Mouse (Mus musculus): ENCODE data around the gene Vmn2r110. TPM values are rescaled to one million over a fixed set of nuclear protein-coding genes. Genes with fewer than 3 reads are reported as not detected.

Gene Vmn2r110
- polyA plus RNA-seq (2015; fragmentation: Illumina TruSeq; extraction: RNeasy Lipid Tissue Mini Kit (QIAGEN cat#74804); ENCODE audit: low read depth, low replicate concordance), result not detected

GRCm38 (mm10) chr17:20596323-20596722 lies at the start of gene Vmn2r110:
TSS of gene Vmn2r110 (minus strand) at chr17:20596423.

GRCm38 (mm10) chr17:20624777-20625176 lies 28.6 kb upstream of the Vmn2r110 start, which contains the start of gene Fpr-rs3:
TSS of gene Fpr-rs3 (minus strand) at chr17:20624877.

GRCm38 (mm10) chr17:20564656-20565055 lies 31.6 kb downstream of the Vmn2r110 start, which contains the start of gene Vmn2r109:
TSS of gene Vmn2r109 (minus strand) at chr17:20564756.

Other genes starting within 250 kb of the Vmn2r110 start
- gene Vmn1r224, start 182.3 kb downstream of the Vmn2r110 start, polyA plus RNA-seq (2015; fragmentation: Illumina TruSeq; extraction: RNeasy Lipid Tissue Mini Kit (QIAGEN cat#74804); ENCODE audit: low read depth, low replicate concordance), result not detected
- gene Vmn2r108, start 115.1 kb downstream of the Vmn2r110 start, polyA plus RNA-seq (2015; fragmentation: Illumina TruSeq; extraction: RNeasy Lipid Tissue Mini Kit (QIAGEN cat#74804); ENCODE audit: low read depth, low replicate concordance), result not detected
- not detected for gene Vmn1r225, start 98.3 kb downstream of the Vmn2r110 start, polyA plus RNA-seq (2015; fragmentation: Illumina TruSeq; extraction: RNeasy Lipid Tissue Mini Kit (QIAGEN cat#74804); ENCODE audit: low read depth, low replicate concordance)
- not detected for gene Vmn2r109, start 31.7 kb downstream of the Vmn2r110 start, polyA plus RNA-seq (2015; fragmentation: Illumina TruSeq; extraction: RNeasy Lipid Tissue Mini Kit (QIAGEN cat#74804); ENCODE audit: low read depth, low replicate concordance)
- not detected for gene Fpr-rs3, start 28.5 kb upstream of the Vmn2r110 start, polyA plus RNA-seq (2015; fragmentation: Illumina TruSeq; extraction: RNeasy Lipid Tissue Mini Kit (QIAGEN cat#74804); ENCODE audit: low read depth, low replicate concordance)
- not detected for gene Vmn1r226, start 86.4 kb upstream of the Vmn2r110 start, polyA plus RNA-seq (2015; fragmentation: Illumina TruSeq; extraction: RNeasy Lipid Tissue Mini Kit (QIAGEN cat#74804); ENCODE audit: low read depth, low replicate concordance)
- gene Vmn1r227, start 133.4 kb upstream of the Vmn2r110 start, polyA plus RNA-seq (2015; fragmentation: Illumina TruSeq; extraction: RNeasy Lipid Tissue Mini Kit (QIAGEN cat#74804); ENCODE audit: low read depth, low replicate concordance), result not detected
- not detected for gene Vmn1r228, start 189.7 kb upstream of the Vmn2r110 start, polyA plus RNA-seq (2015; fragmentation: Illumina TruSeq; extraction: RNeasy Lipid Tissue Mini Kit (QIAGEN cat#74804); ENCODE audit: low read depth, low replicate concordance)
- gene Vmn1r229, start 215.1 kb upstream of the Vmn2r110 start, polyA plus RNA-seq (2015; fragmentation: Illumina TruSeq; extraction: RNeasy Lipid Tissue Mini Kit (QIAGEN cat#74804); ENCODE audit: low read depth, low replicate concordance), result not detected
- gene Vmn1r230, start 244.0 kb upstream of the Vmn2r110 start, polyA plus RNA-seq (2015; fragmentation: Illumina TruSeq; extraction: RNeasy Lipid Tissue Mini Kit (QIAGEN cat#74804); ENCODE audit: low read depth, low replicate concordance), result not detected